Mouse (Mus musculus): ENCODE results near the gene Dnaaf1.

DNA sequence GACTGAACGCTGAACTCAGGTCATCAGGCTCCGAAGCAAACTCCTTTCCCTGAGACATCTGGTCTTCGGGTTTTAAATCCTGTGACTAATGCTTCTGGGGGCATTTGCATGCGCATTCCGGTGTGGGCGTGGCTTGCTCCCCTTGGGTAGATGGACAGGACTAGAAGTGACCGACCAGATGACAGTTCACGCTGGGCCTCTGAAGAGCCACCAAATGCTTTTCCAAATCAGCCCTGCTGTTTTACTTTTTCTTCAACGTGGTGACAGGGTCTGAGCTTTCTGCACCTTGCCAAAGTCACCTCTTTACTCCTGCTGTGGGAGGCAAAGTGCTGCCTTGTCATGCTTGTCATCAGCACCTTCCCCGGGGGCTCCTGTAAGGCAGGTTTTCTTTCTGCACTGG, 13.8 kb downstream of the Dnaaf1 start:
- TF ChIP-seq ELF1 (IDR thresholded peaks at IDR 0.05; ENCODE audit: low read depth, low read length) (no peak), MAX (IDR thresholded peaks at IDR 0.05; ENCODE audit: low read length) (no peak), BHLHE40 (IDR thresholded peaks at IDR 0.05; ENCODE audit: borderline replicate concordance, low read depth, low read length) (no peak), USF1 (IDR thresholded peaks at IDR 0.05; ENCODE audit: low read depth, low read length) (no peak)

Data from MEL (cell line).